Mouse (Mus musculus): ENCODE data around the gene Adtrp.
A peak's percentile ranks its signal among the peaks of the same experiment; 100 is the strongest.

Gene Adtrp

DNA sequence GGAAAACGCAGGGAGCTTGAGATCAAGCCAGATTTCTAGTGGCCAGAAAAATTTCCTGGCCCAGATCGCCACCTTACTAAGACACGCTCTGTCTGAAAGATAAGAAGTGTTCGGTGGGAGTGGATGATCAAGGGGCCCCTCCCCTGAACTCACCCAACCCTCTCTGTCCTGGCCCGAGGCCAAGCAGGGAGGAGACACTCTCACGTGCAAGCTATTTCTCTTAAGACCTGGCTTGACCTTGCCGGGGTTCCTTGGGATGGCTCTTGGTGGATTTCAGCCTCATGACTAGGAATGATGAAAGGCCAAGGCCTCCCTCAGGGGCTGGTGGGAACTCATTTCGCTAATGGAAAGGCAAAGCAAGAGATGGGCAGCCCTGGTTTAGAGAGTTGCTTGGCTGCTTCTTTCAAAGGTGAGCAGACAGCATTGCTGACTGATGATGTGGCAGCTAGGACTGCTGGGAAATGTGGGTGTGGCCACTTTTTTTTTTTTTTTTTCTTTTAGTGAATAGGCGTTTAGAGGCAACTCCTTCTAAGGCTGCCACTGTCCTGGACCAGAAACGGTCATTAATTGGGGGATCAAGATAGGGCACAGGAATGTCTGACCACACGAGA lies at the start of gene Adtrp:
TSS of gene Adtrp (minus strand) at position 169 of the 611 bp plus-strand sequence.
- DNase-seq (ENCODE audit: low spot score): no peak

DNA sequence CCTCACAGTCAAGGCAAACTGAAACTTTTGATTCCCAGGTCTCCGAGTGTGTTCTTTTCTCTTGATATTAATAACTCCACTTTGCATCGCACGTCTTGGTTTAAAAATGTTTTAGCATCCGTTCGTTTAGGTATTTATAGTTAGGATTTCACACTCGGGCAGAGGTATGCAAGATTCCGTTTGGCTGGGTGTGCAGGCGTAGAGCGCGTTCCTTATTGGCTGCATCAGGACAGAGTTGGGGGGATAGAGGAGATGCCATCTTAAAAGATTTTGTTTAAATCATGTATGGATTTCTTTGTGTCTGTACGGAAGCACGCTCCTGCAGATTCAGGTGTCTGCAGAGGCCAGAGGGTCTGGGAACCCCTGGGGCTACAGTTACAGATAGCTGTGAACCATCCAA lies 44.5 kb upstream of the Adtrp start:
- DNase-seq (ENCODE audit: low spot score): no peak

DNA sequence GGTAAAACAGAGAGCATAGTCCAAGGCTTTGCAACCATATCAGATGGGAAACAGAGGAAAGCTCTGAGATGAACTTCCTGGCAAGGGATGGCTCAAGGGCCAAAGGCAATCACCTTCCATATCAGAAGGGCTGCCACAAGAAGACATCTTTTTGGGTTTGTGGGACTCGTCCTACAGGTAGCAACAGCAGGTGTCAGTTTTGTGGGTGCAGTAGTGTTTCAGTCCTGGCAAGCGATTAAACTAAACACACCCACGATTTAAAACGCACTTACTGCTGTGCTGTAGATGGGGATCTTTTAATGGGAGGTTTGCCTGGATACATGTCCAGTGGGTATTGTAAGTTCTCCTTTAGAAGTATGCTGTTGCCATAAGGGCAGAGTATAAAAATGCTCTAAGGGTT lies 43.1 kb upstream of the Adtrp start:
- no peak for DNase-seq (ENCODE audit: low spot score)

DNA sequence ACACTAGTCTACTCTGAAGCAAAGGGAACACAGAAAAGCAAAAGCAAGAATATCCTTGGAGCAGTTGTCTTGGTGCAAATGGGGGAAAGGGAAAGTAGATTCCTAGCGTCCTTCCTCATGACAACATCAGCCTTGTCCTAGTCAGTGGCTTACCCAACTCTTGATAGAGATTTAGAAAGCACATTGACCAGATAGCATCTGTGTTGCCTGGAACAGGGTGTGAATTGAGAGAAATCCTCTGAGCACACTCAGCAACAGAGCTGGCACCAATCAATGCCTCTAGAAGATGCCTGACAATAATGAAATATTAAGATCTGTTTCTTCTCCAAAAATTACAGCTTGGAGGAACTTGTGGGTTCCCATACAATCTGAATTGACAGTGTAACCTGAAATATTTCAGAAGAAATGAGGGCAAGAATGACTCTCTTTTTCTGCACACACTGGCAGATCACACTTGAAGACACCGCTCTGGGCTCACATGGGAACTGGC lies 42.7 kb upstream of the Adtrp start:
- no peak for DNase-seq (ENCODE audit: low spot score)

DNA sequence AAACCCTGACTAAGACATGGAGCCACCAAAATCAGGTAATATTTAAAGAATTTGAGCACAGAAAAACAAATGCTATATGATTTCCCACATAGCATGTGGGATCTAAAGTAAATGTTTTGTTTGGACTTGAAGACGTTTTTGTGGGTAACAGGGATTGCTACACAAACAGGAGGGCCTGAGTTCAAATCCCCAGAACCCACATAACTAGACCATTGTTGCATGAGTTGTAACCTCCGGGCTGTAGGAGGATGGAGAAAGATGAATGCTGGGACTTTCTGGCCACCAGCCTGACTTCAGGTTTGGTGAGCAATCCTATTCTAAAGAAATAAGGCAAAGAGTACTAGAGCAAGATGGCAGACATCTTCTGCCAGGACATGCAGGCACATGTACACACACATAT lies 41.2 kb upstream of the Adtrp start:
- no peak for DNase-seq (ENCODE audit: low spot score)

DNA sequence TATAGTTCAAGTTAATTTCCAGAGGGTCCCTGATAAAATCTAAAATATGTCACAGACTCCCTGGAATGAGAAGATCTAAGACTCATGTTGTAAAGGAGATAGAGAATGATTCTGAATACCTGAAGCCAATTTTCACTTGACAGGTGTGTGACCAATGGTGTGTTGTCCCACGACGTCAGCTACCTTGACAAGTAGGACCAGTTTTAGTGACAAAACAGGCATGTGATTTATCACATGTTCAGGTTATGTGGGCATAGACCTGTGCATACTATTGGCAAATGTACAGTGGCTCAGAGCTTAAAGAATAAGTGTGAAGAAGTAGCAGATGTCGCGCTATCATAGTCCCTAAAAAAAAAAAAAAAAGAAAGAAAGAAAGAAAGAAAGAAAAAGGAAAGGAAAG lies 38.6 kb upstream of the Adtrp start:
- DNase-seq (ENCODE audit: low spot score): no peak

DNA sequence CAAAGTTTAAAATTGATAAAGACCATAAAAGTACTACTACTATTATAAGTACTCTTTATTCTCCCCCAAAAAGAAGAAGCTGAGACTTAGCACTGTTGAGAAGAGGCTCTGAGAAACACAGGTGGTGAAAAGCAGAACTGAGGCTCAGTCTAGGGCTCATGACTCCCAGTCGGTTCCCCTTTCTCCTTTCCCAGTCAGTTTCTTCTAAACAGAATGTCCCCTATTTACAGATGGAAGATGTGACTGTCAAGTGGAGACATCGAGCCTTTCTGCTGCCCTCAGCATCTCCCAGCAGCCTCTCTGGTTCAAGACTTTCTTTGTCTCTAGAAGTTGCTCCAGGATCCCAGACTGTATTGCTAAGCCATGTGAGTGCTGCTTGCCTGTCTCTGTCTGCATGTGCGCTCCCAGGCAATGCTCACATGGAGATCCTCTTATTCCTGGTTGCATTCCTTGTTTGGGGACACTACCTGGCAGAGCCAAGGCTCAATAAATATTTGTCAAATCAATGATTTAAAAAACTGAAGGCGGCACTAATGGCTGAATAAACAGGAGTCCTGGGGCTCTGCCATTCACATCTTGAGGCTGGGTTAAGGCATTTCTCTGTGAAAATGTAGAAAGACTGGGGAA lies 36.3 kb upstream of the Adtrp start:
- no peak for DNase-seq (ENCODE audit: low spot score)

DNA sequence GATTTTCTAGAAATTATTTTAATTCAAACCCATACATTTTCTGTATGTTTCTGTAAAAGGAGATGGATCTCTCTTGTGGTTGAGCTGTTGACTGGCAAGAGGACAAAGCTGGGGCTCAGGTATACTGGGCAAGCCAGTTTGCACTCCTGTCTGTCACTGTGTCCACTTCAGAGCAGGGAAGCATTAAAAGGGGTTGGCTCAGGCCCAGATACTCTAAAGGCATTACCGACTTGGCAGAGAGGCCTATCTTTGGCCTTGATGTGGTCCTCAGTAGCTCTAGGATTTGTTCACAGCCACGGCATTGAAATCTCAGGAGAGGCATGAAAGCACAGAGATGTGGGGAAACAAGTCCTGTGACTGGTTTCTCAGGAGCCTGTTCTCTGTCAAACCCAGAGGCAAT lies 33.7 kb upstream of the Adtrp start:
- no peak for DNase-seq (ENCODE audit: low spot score)

DNA sequence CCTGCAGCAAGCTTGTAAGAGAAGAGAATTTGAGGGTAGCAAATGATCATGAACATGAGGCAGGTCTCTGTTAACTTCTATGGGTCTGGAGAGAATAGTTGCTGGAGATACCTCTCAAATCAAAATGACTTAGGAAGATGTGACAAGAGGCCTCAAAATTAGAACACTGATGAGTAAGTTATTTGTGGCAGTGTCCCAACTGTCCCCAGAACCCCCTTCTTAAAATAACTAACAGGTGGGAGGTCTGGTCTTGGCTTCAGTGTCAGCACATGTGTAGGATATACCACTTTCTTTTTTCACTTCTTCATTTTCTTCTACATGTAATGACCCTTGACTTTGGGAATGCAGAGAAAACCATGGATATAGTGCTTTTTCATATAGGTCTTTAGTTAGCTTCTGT lies 33.0 kb upstream of the Adtrp start:
- DNase-seq (ENCODE audit: low spot score): no peak

DNA sequence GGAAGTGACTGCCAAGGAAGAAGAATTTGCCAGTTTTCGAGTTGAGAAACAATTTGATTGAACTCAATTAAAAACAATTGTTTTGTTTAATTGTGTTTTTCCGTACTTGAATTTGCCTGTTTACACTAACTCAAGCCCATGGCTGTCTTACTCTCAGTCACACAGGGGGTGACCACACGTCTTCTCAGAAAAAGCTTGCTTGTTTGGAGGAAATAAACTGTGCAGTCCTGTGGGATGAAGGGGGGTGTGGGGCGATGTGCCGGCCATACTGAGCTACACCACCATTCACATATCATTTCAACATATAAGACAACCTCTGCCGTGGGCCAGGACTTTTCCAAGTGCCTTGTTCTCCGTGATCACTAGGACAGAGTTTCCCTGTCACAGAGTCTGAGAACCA lies 25.2 kb upstream of the Adtrp start:
- no peak for DNase-seq (ENCODE audit: low spot score)

DNA sequence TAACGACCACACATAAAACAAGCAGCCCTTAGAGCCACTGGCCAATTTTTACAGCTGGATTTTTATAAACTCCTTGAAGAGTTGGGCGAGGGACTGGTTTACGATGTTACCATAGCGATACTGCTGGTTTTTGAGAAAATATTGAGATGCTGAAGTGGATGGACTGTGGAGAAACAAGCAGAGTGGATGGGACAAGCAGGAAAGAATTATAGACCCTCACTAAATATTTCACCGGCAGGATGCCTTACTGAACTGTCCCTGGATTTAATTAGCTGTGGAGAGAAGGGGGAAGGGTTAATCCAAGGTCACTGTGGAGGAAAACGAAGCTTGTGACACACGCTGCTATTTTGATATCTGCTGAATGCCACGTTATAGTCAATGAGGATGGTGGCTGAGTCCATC lies 24.7 kb upstream of the Adtrp start:
- peak; percentile 49 for DNase-seq (ENCODE audit: low spot score)

DNA sequence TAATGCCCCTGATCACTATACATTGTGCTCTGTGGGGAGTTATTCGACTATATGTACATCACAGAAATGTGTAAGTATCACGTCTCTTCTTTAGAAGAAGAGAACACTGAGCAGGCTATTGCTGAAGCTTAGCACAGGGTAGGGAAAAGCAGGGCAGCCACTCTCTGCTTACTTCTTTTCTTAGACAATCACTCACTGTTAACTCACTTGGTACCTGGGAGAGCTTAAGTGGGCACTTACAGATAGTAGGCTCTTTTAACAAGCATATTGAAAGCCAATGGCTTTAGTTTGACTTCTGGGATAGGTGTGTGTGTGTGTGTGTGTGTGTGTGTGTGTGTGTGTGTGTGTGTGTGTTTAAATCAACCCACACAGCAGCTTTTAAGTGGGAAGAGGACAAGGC lies 20.0 kb upstream of the Adtrp start:
- DNase-seq (ENCODE audit: low spot score): no peak

DNA sequence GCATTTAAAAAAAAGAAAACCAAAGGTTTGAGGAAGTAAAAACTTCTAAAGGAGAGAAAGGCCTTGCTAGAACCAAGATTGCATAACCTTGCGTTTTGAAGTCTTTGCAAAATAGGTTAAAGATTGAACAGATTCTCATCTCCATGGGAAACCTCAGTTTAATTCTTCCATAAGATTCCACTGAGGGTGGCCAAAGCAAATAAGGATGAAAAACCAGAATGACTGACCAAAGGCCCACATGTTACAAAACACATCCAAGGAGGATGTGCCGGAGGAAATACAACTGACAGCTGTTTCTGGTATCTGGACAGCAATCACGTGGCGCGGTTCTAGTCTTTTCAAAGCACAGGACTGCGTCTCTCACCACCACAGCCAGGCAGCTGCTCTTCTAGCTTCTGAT lies 18.1 kb upstream of the Adtrp start:
- no peak for DNase-seq (ENCODE audit: low spot score)

DNA sequence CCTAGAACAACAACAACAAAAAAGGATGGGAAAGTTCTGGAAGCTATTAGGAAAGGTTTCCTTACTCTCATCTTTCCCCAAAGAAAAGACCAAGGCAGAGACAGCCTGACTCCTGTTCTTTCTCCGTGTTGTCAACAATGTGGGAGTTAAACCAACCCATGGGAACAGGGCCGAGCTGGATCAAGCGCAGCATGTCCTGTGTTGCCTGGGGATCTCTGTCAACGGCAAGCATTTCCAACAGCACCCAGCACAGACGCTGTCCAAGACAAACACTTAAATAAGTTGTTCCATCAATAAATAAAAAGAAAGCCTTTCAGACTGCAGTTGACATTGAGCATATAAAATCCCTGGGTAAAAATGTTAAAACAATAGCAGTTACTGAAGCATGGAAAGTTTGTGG lies 17.6 kb upstream of the Adtrp start:
- DNase-seq (ENCODE audit: low spot score): no peak

DNA sequence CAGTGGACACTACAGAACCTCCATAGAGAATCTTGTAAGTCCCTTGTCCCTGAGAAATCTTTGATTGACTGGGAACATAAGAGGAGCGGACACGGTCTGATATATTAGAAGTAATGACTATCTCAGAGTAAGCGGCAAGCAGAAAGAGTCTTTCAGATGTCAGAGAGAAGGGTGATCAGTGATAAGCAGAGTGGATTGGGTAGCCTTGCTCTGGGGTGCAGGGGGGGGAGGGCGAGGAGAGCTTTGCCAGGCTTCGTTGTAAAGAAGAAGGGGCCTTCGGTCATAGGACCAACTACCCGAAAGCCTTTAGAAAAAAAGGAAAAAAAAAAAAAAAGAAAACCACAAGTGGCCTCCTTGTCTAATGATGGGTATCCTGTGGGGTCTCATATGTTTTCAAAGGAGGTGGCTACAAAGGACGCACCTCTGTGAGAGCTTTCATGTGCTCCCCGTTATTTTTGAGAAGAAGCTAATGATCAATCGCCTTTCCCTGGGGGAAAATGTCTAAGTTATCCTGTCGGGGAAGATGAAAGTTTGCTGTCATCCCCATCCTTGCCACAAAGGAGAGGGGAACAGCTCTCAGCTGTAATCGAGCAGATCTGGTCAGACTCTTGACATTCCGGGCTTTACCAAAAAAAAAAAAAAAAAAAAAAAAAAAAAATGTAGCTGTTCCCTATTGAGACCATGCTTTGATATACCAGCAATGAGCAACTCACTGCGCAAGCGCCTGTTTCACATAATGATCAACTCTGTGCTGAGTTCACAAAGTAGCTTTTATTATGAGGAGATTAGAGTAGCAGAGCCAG lies 13.3 kb upstream of the Adtrp start:
- DNase-seq (ENCODE audit: low spot score): no peak

DNA sequence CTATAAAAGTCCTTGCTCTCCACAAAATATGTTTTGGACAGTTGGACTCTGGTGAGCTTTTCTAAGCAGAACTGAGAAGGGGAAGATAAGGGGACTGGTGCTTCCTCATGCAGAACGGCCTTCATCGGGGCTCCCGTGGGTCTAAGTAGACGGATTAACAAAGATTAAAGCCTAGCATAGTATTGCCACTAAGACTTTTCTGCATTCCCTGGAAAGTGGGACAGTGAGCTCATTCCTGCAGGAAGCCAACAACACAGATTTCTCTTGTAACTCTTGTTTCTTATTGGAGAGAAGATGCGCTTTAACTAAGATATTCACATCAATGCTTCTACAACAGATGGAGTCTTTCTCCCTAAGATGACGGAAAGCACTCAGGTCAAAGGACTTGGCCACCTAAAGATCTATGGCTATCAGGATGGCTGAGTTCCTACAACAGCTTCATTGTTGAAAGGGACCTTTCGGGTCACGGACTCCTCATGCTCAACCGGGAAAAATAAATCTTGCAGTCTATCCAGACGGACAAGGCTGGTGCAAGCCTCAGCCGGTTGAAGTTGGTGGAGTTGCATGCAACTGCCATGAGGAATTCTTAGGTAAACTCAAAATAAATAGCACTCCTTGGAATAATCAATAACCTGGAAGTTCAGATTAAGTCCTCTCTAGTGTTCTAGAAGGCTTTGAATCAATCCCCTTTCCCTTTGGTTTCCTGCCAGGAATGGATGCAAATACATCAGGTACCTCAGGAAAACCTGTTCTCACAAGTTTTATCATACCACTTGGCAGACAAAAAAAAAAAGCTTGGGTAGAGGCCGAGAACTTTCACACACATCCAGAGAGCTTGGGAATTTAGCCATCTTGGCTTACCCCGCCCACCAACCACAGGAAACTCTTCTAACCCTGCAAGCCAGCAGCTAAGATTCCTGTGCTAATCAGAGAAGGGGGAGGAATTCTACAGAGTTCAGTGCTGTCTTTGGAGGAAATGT lies 8.0 kb upstream of the Adtrp start:
- peak; percentile 70 for DNase-seq (ENCODE audit: low spot score)

DNA sequence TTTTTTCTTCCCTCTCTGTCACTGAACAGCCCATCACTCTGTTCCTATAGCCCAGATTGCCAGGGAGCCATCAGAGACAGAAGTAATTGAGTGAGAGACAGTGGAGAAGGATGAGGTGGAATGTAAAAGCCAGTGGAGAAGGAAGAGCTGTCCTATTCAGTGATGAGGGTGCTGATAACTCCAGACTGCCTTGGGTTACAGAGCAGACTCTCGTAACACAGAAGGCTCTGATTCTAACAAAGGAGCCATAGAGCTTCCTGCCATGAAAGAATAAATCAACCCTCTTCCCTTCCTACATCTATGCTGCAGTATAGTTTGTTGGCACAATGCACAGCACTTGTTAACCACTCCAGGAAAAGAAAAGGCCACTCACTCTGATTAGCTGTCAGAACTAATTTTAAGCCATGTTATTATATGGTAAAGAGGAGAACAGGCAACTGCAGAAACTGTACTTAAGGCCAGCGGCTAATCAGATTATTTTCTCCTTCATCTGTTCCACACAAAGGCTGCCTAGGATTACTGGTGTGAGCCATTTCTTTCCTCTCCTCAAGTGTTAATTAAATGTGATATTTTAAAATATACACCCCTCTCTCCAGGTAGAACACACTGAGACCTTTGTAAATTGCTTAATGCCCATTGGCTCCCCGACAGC lies 3.4 kb upstream of the Adtrp start:
- DNase-seq (ENCODE audit: low spot score): peak; percentile 30

DNA sequence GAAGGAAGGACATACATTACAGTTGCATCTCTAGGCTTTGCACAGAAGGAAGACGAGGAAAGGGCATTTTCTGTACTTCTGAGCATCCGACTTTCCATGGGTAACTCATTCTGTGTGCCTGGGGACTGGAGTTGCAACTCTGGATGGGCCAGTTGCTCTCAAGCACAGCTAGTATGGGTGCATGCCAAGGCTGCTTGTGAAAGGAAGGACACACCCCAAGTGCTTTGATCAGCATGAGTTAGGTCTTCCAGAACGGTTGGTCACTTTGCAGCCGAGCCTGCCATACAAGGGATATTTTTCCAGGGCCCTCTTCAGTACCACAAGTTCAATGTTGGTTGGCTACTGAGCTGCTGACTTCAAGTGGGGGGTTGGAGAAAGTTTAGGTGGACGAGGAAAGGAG lies 968 bp downstream of the Adtrp start:
- no peak for DNase-seq (ENCODE audit: low spot score)

DNA sequence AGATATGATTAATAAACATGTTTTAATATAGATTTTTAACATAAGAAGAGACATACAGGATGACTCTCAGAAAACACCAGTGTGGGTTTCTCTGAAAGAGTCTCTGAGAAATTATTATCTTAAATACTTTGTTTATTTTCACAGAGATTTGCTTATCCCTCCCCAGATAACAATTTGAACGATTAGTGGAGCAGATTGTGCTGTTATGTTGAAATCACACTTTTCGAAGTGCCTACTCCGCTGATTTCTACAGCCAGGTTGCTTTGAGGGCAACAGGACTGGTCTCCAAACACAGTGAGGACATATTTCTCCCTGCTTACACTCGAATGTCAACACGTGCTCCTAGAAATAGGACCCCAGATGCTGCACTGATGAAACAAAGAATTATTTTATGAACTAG lies 2.5 kb downstream of the Adtrp start:
- DNase-seq (ENCODE audit: low spot score): no peak

DNA sequence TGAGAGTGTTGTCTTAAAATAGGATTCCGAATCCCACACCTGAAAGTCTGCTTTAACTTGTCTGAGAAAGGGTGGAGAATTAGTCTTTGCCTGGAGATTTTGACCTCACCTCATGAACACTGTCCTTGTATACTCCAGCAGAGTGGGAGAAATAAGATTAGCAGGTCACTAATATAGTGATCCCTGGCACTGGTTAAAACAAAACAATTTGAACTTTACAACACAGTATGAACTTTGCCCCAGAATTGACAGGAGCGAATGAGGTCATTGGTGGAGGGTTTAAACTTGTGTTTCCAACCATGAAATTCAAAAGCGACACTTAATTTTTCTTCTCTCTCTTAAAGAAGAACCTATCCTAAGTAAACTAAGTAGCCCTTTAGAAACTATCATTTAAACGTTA lies 3.4 kb downstream of the Adtrp start:
- DNase-seq (ENCODE audit: low spot score): no peak

DNA sequence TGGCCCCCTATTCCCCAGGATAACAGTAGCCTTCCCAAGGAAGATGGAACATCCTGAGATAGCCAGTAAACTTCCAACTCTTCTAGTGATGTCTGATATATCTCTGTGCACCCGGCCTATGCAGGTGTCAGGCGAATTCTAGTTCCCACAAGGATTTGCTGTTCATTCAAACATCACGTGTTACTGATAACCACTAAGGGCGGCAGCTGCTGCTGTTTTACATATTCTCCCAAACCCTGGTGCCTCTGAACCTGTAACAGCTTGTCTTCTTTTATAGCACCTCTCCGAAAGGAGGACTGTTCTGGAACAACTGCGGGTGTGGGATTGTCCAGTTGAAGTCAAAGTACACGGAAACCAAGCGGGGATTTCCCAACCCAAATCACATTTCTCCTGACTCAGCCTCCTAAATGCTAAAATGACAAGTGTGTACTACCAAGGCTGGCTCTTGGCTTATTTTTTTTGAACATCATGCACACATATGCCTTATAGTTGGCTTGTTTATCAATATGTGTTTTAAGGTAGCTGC lies 13.8 kb downstream of the Adtrp start:
- DNase-seq (ENCODE audit: low spot score): no peak
